Mouse (Mus musculus): ENCODE measurements at regions not wholly inside any gene's neighbourhood (a gene's known extent, or its start where the extent isn't known, plus 50 kb on each side); places are given as distances from the start of the nearest gene placed in this dataset.

DNA sequence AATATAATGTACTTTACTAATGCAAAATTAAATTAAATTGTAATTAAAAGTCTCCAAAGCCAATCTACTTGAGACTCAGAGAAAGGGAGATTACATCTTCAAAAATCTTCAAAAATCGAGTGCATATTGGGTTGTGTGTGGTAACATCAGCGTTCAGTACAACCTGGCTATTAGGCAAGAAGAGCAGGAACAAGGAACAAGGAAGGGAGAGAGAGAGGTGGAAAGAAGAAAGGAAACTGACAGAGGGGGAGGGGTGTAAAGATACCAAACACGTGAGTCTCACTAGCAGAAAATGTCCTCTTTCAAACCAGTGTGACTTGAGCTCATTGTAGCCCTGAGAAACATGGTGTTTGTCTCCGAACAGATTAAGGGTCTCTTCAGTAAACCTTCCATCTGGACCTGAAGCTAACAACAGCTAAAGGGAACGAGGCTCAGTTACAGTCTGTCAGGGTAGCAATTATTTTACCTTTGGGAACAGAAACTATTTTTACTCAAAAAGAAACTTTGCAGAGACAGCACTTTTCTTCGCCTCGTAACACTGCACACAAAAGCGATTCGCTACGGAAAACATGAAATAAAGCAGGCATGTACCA is 67.5 kb upstream of the Cited2 start:
- 64% methylated on average over 10 of the region's 10 CpGs for WGBS (ENCODE audit: insufficient replicate concordance)
- no peak for ATAC-seq
- no peak overlapping the region for H3K4me2 ChIP-seq (ENCODE audit: low read depth, low read length)

DNA sequence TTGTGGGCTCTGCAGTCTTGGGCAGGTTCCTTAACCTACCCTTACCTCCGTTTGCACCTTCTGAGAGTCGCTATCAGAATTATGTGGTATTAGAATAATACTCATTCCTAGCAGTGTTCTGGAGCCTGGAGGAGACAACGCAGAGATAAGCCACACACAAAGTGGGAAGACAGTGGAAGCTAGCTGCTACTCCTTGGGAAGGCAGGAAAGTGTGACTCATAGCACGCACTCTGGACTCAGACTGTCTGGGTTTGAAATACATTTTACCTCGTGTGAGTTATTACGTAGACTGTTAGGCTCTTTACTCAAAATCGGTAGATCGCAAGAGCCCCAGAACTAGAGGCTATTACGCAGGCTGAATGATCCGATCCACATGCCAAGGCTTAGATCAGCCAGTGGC is 66.7 kb upstream of the Cited2 start:
- no peak overlapping the region for H3K9ac ChIP-seq (replicated peaks)
- no peak overlapping the region for H3K27ac ChIP-seq (ENCODE audit: low read depth)
- H3K4me2 ChIP-seq (ENCODE audit: low read depth, low read length): no peak overlapping the region
- no peak overlapping the region for H3K4me3 ChIP-seq (ENCODE audit: low read depth, low read length)
- WGBS (ENCODE audit: insufficient replicate concordance): 72% methylated on average over 10 of the region's 10 CpGs
- DNase-seq (no peak), ATAC-seq (no peak)
- H3K27me3 ChIP-seq (ENCODE audit: insufficient read depth, low read length): no peaks in the 10 kb centered on the region
- peaks cover 27% of the 10 kb centered on the region for H3K4me1 ChIP-seq (ENCODE audit: insufficient read depth)
- H3K9me3 ChIP-seq (ENCODE audit: low read length): no peaks in the 10 kb centered on the region
- H3K36me3 ChIP-seq (replicated peaks; ENCODE audit: insufficient read depth, low read length): no peaks in the 10 kb centered on the region
- TF ChIP-seq CTCF (IDR thresholded peaks at IDR 0.05; ENCODE audit: low read depth): no peak
- no peak for TF ChIP-seq EP300 (IDR thresholded peaks at IDR 0.05; ENCODE audit: low read depth)

More for the DNA sequence above, 67.5 kb upstream of the Cited2 start:
- Histone ChIP-seq H3K9me3 (ENCODE audit: low read length) (no peaks in the 10 kb centered on the region), H3K27me3 (ENCODE audit: insufficient read depth, low read length) (no peaks in the 10 kb centered on the region), H3K36me3 (replicated peaks; ENCODE audit: insufficient read depth, low read length) (no peaks in the 10 kb centered on the region), H3K4me1 (ENCODE audit: insufficient read depth) (peaks cover 27% of the 10 kb centered on the region), H3K27ac (ENCODE audit: low read depth) (no peak overlapping the region), H3K4me3 (ENCODE audit: low read depth, low read length) (no peak overlapping the region), H3K9ac (replicated peaks) (no peak overlapping the region)
- no peak for DNase-seq
- TF ChIP-seq EP300 (IDR thresholded peaks at IDR 0.05; ENCODE audit: low read depth) (no peak), CTCF (IDR thresholded peaks at IDR 0.05; ENCODE audit: low read depth) (no peak)

DNA sequence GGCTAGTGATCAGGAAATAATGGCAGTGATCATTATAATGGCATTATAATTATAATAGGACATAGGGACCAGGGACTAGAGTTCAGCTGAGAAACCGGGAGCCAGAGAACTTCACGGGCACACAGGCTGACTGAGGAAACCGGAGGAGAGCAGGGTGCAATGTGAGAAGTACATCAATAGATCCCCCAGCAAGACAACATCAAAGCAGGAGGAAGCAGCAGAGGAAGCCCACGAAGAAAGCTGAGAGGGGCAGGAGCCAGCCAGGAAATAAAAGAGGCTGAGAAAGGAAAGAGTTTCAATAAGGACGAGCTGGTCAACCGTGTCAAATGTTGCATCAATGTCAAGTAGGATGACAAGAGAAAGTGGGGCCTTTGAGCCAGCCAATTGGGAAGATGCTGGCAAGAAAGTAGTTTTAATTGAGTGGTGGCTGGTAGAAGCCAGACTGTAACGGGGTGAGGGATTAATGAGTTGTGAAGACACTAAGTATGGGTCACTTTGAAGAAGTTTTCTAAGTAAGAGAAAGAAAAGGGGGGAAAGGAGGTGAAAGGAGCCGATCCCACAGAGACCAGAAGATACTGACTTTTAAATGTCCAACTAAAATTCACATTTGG is 66.0 kb upstream of the Cited2 start:
- Histone ChIP-seq H3K9me3 (ENCODE audit: low read length) (no peaks in the 10 kb centered on the region), H3K9ac (replicated peaks) (no peak overlapping the region), H3K27me3 (ENCODE audit: insufficient read depth, low read length) (no peaks in the 10 kb centered on the region), H3K27ac (ENCODE audit: low read depth) (no peak overlapping the region), H3K4me2 (ENCODE audit: low read depth, low read length) (no peak overlapping the region), H3K4me3 (ENCODE audit: low read depth, low read length) (no peak overlapping the region), H3K36me3 (replicated peaks; ENCODE audit: insufficient read depth, low read length) (no peaks in the 10 kb centered on the region), H3K4me1 (ENCODE audit: insufficient read depth) (peaks cover 29% of the 10 kb centered on the region)
- DNase-seq (no peak), ATAC-seq (no peak)
- TF ChIP-seq CTCF (IDR thresholded peaks at IDR 0.05; ENCODE audit: low read depth) (no peak), EP300 (IDR thresholded peaks at IDR 0.05; ENCODE audit: low read depth) (no peak)
- 31% methylated on average over 8 of the region's 8 CpGs for WGBS (ENCODE audit: insufficient replicate concordance)

DNA sequence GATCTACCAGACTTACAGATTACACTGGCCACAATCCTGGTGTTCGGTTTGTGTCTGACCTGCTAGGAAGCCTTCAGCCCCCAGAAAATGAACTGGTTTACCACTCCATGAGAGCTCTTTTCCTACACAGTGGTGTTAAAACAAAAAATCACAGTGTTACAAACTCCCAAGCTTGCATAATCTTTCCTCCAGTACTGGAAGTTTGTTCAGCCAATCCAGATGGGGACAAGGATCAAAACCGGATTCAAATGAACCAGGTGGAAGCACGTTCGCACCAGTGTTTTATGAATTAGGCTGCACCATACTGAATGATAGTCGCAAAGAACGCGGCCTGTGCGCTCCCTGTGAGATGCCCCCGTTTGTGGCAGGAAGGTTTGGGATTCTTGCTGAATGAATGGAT is 63.4 kb upstream of the Cited2 start:
- 69% methylated on average over 9 of the region's 9 CpGs for WGBS (ENCODE audit: insufficient replicate concordance)
- Histone ChIP-seq H3K4me1 (ENCODE audit: insufficient read depth) (peaks cover 15% of the 10 kb centered on the region), H3K4me2 (ENCODE audit: low read depth, low read length) (peak overlapping the region; percentile 31; the same call in 1 of the 2 replicates), H3K4me3 (ENCODE audit: low read depth, low read length) (no peak overlapping the region), H3K27me3 (ENCODE audit: insufficient read depth, low read length) (no peaks in the 10 kb centered on the region), H3K9me3 (ENCODE audit: low read length) (no peaks in the 10 kb centered on the region), H3K36me3 (replicated peaks; ENCODE audit: insufficient read depth, low read length) (no peaks in the 10 kb centered on the region), H3K9ac (replicated peaks) (no peak overlapping the region), H3K27ac (ENCODE audit: low read depth) (peak overlapping the region; percentile 11; the same call in 1 of the 2 replicates)
- TF ChIP-seq EP300 (IDR thresholded peaks at IDR 0.05; ENCODE audit: low read depth) (no peak), CTCF (IDR thresholded peaks at IDR 0.05; ENCODE audit: low read depth) (no peak)
- ATAC-seq (no peak), DNase-seq (no peak)

GRCm38 (mm10) chr10:17660836-17661452 is 62.1 kb upstream of the Cited2 start:
- ATAC-seq: no peak
- TF ChIP-seq CTCF (IDR thresholded peaks at IDR 0.05; ENCODE audit: low read depth) (no peak), EP300 (IDR thresholded peaks at IDR 0.05; ENCODE audit: low read depth) (no peak)
- 59% methylated on average over 5 of the region's 5 CpGs for WGBS (ENCODE audit: insufficient replicate concordance)

GRCm38 (mm10) chr10:17666089-17666488 is 56.9 kb upstream of the Cited2 start:
- WGBS (ENCODE audit: insufficient replicate concordance): 70% methylated on average over 3 of the region's 3 CpGs

More at GRCm38 (mm10) chr10:17660836-17661452, 62.1 kb upstream of the Cited2 start:
- Histone ChIP-seq H3K9me3 (ENCODE audit: low read length) (no peaks in the 10 kb centered on the region), H3K27me3 (ENCODE audit: insufficient read depth, low read length) (no peaks in the 10 kb centered on the region), H3K9ac (replicated peaks) (no peak overlapping the region), H3K4me3 (ENCODE audit: low read depth, low read length) (no peak overlapping the region), H3K27ac (ENCODE audit: low read depth) (no peak overlapping the region), H3K4me1 (ENCODE audit: insufficient read depth) (peaks cover 15% of the 10 kb centered on the region), H3K4me2 (ENCODE audit: low read depth, low read length) (no peak overlapping the region), H3K36me3 (replicated peaks; ENCODE audit: insufficient read depth, low read length) (no peaks in the 10 kb centered on the region)
- DNase-seq: no peak

More at GRCm38 (mm10) chr10:17666089-17666488, 56.9 kb upstream of the Cited2 start:
- Histone ChIP-seq H3K36me3 (replicated peaks; ENCODE audit: insufficient read depth, low read length) (no peaks in the 10 kb centered on the region), H3K4me3 (ENCODE audit: low read depth, low read length) (no peak overlapping the region), H3K4me2 (ENCODE audit: low read depth, low read length) (no peak overlapping the region), H3K27ac (ENCODE audit: low read depth) (no peak overlapping the region), H3K9me3 (ENCODE audit: low read length) (no peaks in the 10 kb centered on the region), H3K9ac (replicated peaks) (no peak overlapping the region), H3K4me1 (ENCODE audit: insufficient read depth) (peaks cover 9% of the 10 kb centered on the region), H3K27me3 (ENCODE audit: insufficient read depth, low read length) (no peaks in the 10 kb centered on the region)
- no peak for TF ChIP-seq EP300 (IDR thresholded peaks at IDR 0.05; ENCODE audit: low read depth)
- TF ChIP-seq CTCF (IDR thresholded peaks at IDR 0.05; ENCODE audit: low read depth): no peak
- no peak for DNase-seq
- ATAC-seq: no peak

Data from liver, postnatal 0 days (tissue).